Mouse (Mus musculus) gastrocnemius, adult 18-20 months (tissue): ENCODE measurements around the gene Dcakd. TPM values are rescaled to one million over a fixed set of nuclear protein-coding genes. Genes with fewer than 3 reads are reported as not detected.

Source experiments
- DNase-seq: peaks from one replicate; pipeline ENCODE4 v3.0.0; 2021; ENCODE audit warnings: low spot score
- long read RNA-seq, 2 experiments: library from polyadenylated mRNA; stranded (forward); transcript quantifications; one replicate each; pipeline ENCODE4 v2.0.0; 2021
- total RNA-seq, 2 experiments: library from RNA; stranded (reverse); gene quantifications; 2 replicates each; pipeline ENCODE4 v1.2.3; 2021

Gene Dcakd
- 10 to 100 TPM; 15.2 to 20.3 TPM for total RNA-seq
- long read RNA-seq, experiment 1, transcript Dcakd-201 (5 exons, 1,744 nt): major isoform, 8 of 14 reads
- long read RNA-seq, experiment 1, partial matches to known transcripts: 1 of 14 reads
- long read RNA-seq, experiment 1, other reads (novel, unspliced or antisense): 4 of 14 reads
- long read RNA-seq, experiment 2, transcript Dcakd-201 (5 exons, 1,744 nt): major isoform, 6 of 9 reads
- long read RNA-seq, experiment 2, partial matches to known transcripts: 2 of 9 reads
- long read RNA-seq, experiment 2, other reads (novel, unspliced or antisense): 1 of 9 reads

- peak; percentile 96 for DNase-seq
These were observed at the start of gene Dcakd, which contains the start of gene Nmt1 for GRCm38 (mm10) chr11:103028176-103028891. TSS of gene Dcakd (minus strand) at chr11:103028333. TSS of gene Nmt1 (plus strand) at chr11:103028190.

- no peak for DNase-seq
These were observed 48.4 kb upstream of the Dcakd start for GRCm38 (mm10) chr11:103076581-103076980.

GRCm38 (mm10) chr11:103076010-103076409 lies 47.9 kb upstream of the Dcakd start:
- DNase-seq: no peak

GRCm38 (mm10) chr11:103074796-103075323 lies 46.7 kb upstream of the Dcakd start:
- no peak for DNase-seq

- DNase-seq: no peak
These were observed 46.1 kb upstream of the Dcakd start for GRCm38 (mm10) chr11:103074121-103074650.

- DNase-seq: no peak
These were observed 45.5 kb upstream of the Dcakd start for GRCm38 (mm10) chr11:103073671-103074070.

- no peak for DNase-seq
These were observed 42.3 kb upstream of the Dcakd start for GRCm38 (mm10) chr11:103070322-103070880.

GRCm38 (mm10) chr11:103069731-103070130 lies 41.6 kb upstream of the Dcakd start:
- no peak for DNase-seq

GRCm38 (mm10) chr11:103068884-103069283 lies 40.8 kb upstream of the Dcakd start:
- DNase-seq: no peak

- no peak for DNase-seq
These were observed 40.1 kb upstream of the Dcakd start for GRCm38 (mm10) chr11:103068272-103068671.

- peak; percentile 91 for DNase-seq
These were observed 39.4 kb upstream of the Dcakd start for GRCm38 (mm10) chr11:103067457-103068001.

GRCm38 (mm10) chr11:103067051-103067361 lies 38.9 kb upstream of the Dcakd start:
- DNase-seq: no peak

GRCm38 (mm10) chr11:103066191-103067050 lies 38.3 kb upstream of the Dcakd start:
- DNase-seq: no peak

- DNase-seq: peak; percentile 84
These were observed 30.5 kb upstream of the Dcakd start for GRCm38 (mm10) chr11:103058499-103059085.

- no peak for DNase-seq
These were observed 28.5 kb upstream of the Dcakd start for GRCm38 (mm10) chr11:103056636-103057035.

GRCm38 (mm10) chr11:103054798-103055197 lies 26.7 kb upstream of the Dcakd start:
- peak; percentile 88 for DNase-seq

- DNase-seq: no peak
These were observed 25.3 kb upstream of the Dcakd start for GRCm38 (mm10) chr11:103053191-103054076.

- DNase-seq: no peak
These were observed 23.9 kb upstream of the Dcakd start for GRCm38 (mm10) chr11:103052078-103052477.

GRCm38 (mm10) chr11:103051249-103051691 lies 23.1 kb upstream of the Dcakd start:
- peak; percentile 89 for DNase-seq
